Mouse (Mus musculus): ENCODE measurements around the gene Sel1l3. TPM values are rescaled to one million over a fixed set of nuclear protein-coding genes. Genes with fewer than 3 reads are reported as not detected.

Gene Sel1l3
- polyA plus RNA-seq, 1 experiment from 2014 or later = 1.0 TPM

DNA sequence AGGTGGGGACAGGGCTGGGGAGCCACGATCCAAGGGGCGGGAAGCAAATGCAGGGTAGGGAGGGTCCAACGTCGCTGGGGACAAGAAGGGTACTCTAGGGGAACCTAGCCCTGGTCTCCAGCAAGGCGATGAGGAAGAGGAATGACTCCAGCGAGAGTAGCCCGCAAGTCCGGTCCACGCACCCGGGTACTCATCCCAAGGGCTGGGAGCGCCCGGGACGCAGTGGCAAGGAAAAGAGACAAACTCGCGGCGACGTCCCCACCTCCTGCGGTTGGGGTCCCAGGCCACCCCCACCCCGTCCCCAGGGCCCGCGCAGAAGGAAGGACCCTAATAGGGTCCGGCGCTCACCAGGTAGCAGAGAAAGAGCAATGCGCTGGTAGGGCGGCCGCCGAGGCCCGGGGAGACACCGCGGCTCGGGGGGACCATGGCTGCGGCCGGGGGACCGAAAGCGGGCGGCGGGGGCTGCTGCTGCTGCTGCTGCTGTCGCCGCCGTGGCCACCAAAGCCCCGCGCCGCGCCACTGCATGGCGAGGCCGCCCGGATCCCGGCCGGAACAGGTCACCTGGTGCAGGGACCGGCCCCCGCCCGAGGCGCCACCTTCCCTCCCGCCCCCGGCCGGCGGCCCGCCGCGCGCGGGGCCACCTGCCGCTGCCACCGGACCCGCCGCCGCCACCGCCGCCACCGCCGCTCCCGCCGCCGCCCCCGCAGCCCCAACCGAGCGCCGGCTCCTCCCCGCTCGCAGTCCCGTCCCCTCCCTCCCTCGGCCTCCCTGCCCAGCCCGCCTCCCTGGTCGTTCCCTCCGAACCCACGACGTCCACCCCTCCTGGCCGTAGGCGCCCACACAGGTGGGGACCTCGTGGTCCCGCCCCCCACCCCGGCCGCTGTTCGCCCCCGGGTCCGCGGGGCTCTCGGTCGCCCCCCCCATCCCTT lies 681 bp downstream of the Sel1l3 start:
- no peaks in the 10 kb centered on the region for H3K36me3 ChIP-seq
- peak overlapping the region; percentile 72 for H3K4me3 ChIP-seq
- WGBS = under 1% methylated on average over 56 of the region's 99 CpGs
- peak overlapping the region; percentile 84 for H3K9ac ChIP-seq
- H3K4me1 ChIP-seq = peaks cover 26% of the 10 kb centered on the region
- H3K27me3 ChIP-seq (replicated peaks) = peaks cover 67% of the 10 kb centered on the region
- H3K27ac ChIP-seq (replicated peaks) = no peak overlapping the region
- no peak for ATAC-seq (ENCODE audit: extremely low read depth, insufficient number of reproducible peaks, low FRiP score, low TSS enrichment)
- no peaks in the 10 kb centered on the region for H3K9me3 ChIP-seq
- H3K4me2 ChIP-seq = peak overlapping the region; percentile 99

DNA sequence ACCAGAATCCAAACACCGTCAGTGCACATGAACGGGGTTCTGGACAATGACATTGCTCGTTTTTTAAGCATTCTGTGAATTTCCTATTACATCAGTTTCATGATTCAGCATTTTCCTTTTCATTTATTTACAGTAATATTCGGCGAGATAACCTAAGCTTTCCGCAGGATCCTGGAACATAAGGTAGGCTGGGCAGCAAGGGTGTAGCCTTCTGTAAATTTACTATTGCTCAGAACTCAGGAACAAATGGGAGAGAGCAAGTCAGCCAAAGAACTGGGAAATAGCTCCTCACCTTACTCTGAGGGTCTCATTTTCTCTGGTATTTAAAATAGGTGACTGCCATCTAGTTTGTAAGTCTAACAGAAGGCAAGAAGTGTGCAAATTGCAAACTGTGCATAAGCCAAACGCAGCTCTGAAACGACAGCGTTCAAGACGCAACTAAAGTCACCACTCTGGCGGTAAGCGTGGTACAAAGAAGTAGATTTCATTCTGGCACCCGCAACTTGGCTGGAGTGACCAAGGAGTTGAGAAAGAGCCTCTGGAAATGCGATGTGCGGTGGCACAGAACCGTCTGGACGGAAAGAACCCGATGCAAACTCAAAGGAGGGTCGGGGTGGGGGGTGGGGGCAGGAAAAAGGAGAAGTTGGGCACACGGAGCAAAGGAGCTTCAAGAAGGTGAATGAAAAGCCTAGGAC lies 1.5 kb downstream of the Sel1l3 start:
- Histone ChIP-seq H3K9ac (peak overlapping the region; percentile 84), H3K36me3 (no peaks in the 10 kb centered on the region), H3K4me1 (peaks cover 22% of the 10 kb centered on the region), H3K4me2 (peak overlapping the region; percentile 99), H3K4me3 (peak overlapping the region; percentile 72), H3K9me3 (no peaks in the 10 kb centered on the region), H3K27ac (replicated peaks) (no peak overlapping the region), H3K27me3 (replicated peaks) (peaks cover 67% of the 10 kb centered on the region)
- no peak for ATAC-seq (ENCODE audit: extremely low read depth, insufficient number of reproducible peaks, low FRiP score, low TSS enrichment)
- 21% methylated on average over 20 of the region's 20 CpGs for WGBS

DNA sequence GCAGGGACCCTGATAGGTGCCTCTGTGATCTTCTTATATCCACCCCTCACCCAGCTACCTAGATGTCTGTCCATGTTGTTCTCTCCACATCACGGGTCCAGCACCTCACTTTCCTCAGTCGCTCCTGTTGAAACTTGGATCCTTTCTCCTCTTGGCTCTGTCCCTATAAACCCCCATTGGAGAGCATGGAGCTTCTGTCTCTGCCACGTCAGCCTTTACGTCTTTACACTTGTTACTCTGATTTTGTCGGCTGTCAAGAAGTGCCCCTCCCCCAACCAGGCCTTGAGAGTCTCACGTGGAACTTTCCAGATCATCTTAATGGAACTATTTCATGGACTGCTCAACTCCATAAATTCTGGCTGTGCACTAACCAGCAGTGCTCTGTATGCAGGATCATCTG lies 2.5 kb downstream of the Sel1l3 start:
- no peak for ATAC-seq (ENCODE audit: extremely low read depth, insufficient number of reproducible peaks, low FRiP score, low TSS enrichment)
- Histone ChIP-seq H3K9me3 (no peaks in the 10 kb centered on the region), H3K36me3 (no peaks in the 10 kb centered on the region), H3K4me1 (peaks cover 22% of the 10 kb centered on the region), H3K9ac (no peak overlapping the region), H3K4me2 (no peak overlapping the region), H3K27me3 (replicated peaks) (peaks cover 61% of the 10 kb centered on the region), H3K27ac (replicated peaks) (no peak overlapping the region), H3K4me3 (no peak overlapping the region)
- 53% methylated on average over 6 of the region's 6 CpGs for WGBS

DNA sequence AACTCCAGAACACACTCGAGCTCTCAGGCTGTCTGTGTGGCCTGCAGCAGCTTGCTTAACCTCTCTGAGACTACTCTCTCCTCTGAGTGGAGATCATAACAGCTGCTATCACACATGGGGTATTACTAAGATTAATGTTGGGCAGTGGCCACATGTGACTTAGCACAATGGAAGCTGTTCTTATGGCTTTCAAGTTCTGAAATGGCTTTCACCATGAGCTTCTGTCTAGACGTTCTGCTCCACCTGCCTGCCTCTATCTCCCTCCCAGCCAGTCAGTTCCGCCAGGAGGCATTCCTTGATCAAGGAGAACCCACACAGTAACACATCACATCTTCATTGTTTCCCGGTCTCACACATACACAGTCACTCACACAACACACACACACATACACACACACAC lies 3.2 kb downstream of the Sel1l3 start:
- H3K9me3 ChIP-seq = no peaks in the 10 kb centered on the region
- H3K27ac ChIP-seq (replicated peaks) = no peak overlapping the region
- H3K36me3 ChIP-seq = no peaks in the 10 kb centered on the region
- no peak overlapping the region for H3K4me2 ChIP-seq
- H3K27me3 ChIP-seq (replicated peaks) = peaks cover 54% of the 10 kb centered on the region
- peaks cover 22% of the 10 kb centered on the region for H3K4me1 ChIP-seq
- WGBS = 64% methylated on average over 4 of the region's 4 CpGs
- no peak overlapping the region for H3K4me3 ChIP-seq
- H3K9ac ChIP-seq = no peak overlapping the region
- no peak for ATAC-seq (ENCODE audit: extremely low read depth, insufficient number of reproducible peaks, low FRiP score, low TSS enrichment)

DNA sequence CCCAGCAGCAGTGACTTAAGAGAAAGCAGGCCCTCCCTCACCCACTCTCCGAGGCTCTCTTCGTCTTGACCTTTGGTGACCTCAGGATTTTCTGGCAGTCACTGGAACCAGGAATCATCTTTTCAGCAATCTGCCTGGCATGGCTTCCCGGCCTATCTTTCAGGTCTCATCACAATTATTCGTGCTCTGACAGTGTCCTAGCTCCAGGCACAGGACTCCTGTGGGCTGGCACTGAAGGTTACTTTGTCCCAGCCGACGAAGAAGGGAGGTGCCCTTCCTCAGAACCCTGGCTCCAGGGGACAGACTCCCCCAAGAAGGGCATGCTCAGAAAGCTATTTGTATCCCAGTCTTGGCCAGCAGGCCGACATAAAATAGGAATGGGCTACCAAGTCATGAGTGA lies 4.0 kb downstream of the Sel1l3 start:
- Histone ChIP-seq H3K9ac (no peak overlapping the region), H3K27me3 (replicated peaks) (peaks cover 48% of the 10 kb centered on the region), H3K4me2 (no peak overlapping the region), H3K9me3 (no peaks in the 10 kb centered on the region), H3K27ac (replicated peaks) (no peak overlapping the region), H3K36me3 (no peaks in the 10 kb centered on the region), H3K4me1 (peaks cover 21% of the 10 kb centered on the region), H3K4me3 (no peak overlapping the region)
- 48% methylated on average over 7 of the region's 7 CpGs for WGBS
- ATAC-seq (ENCODE audit: extremely low read depth, insufficient number of reproducible peaks, low FRiP score, low TSS enrichment) = no peak

DNA sequence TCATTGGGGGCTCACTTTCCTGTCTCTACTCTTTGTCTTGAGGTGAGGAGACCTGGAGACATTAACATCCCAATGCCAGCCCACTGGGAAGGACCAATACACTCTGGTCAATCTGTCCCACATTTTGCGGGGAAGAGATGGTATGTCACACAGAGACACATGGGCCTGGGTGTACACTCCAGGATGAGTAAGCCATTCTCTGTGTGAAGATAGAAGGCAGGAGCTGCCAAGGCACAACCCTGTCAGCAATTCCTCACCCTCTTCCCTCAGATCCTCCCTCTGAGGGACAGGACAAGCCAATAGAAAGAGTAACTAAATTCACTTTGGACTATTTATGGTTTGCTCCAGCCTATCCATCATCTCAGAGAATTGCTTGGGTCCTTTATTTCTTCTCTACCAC lies 5.0 kb downstream of the Sel1l3 start:
- H3K4me1 ChIP-seq = peaks cover 11% of the 10 kb centered on the region
- H3K27me3 ChIP-seq (replicated peaks) = peaks cover 38% of the 10 kb centered on the region
- H3K9ac ChIP-seq = no peak overlapping the region
- H3K36me3 ChIP-seq = no peaks in the 10 kb centered on the region
- H3K9me3 ChIP-seq = no peaks in the 10 kb centered on the region
- WGBS = 89% methylated on average over 1 of the region's 1 CpGs
- H3K4me3 ChIP-seq = no peak overlapping the region
- H3K27ac ChIP-seq (replicated peaks) = no peak overlapping the region
- ATAC-seq (ENCODE audit: extremely low read depth, insufficient number of reproducible peaks, low FRiP score, low TSS enrichment) = no peak
- no peak overlapping the region for H3K4me2 ChIP-seq

DNA sequence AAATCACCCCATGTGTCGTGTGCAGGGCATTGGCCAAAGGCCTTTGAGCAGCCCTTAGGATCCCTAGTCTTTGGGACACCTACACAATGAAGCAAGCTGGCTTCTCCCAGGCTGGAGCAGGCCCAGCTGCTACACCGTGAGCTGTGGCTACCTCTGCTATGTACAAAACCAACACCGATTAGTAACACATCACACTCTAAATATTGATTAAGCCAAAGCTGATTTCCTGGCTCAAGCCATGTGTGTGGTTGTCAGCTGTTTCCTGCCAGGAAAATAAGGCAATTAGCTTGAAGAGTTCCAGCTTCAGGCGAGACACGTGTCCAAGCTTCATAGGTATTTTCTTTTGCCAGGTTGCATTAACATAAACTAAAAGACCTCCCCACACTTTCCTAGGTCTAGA lies 7.2 kb downstream of the Sel1l3 start:
- Histone ChIP-seq H3K27ac (replicated peaks) (no peak overlapping the region), H3K4me3 (no peak overlapping the region), H3K36me3 (no peaks in the 10 kb centered on the region), H3K27me3 (replicated peaks) (peaks cover 22% of the 10 kb centered on the region), H3K9me3 (no peaks in the 10 kb centered on the region), H3K4me1 (no peaks in the 10 kb centered on the region), H3K9ac (no peak overlapping the region), H3K4me2 (no peak overlapping the region)
- ATAC-seq (ENCODE audit: extremely low read depth, insufficient number of reproducible peaks, low FRiP score, low TSS enrichment) = no peak
- WGBS = 74% methylated on average over 5 of the region's 5 CpGs

DNA sequence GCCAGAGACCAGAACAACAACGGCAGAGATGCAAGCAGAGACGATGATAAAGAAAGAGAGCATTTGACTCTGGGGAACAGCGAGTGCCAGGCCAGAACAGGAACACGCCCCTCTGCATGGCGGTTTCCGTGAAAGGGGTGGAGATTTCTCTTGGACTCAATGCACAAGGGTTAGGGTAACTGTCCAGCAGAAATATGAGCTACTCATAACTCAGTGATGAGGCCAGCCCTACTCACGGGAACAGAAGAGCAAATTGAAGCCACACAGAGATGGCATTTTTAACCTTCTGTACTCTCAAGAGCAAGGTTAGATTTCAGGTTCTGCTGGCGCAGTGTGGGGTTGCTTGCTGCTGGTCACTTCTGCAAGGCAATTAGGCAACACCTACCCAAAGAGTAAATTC lies 11.0 kb downstream of the Sel1l3 start:
- Histone ChIP-seq H3K27me3 (replicated peaks) (no peaks in the 10 kb centered on the region), H3K9ac (no peak overlapping the region), H3K4me2 (no peak overlapping the region), H3K4me3 (no peak overlapping the region), H3K36me3 (no peaks in the 10 kb centered on the region), H3K9me3 (no peaks in the 10 kb centered on the region), H3K4me1 (no peaks in the 10 kb centered on the region), H3K27ac (replicated peaks) (no peak overlapping the region)
- no peak for ATAC-seq (ENCODE audit: extremely low read depth, insufficient number of reproducible peaks, low FRiP score, low TSS enrichment)
- WGBS = 65% methylated on average over 8 of the region's 8 CpGs

DNA sequence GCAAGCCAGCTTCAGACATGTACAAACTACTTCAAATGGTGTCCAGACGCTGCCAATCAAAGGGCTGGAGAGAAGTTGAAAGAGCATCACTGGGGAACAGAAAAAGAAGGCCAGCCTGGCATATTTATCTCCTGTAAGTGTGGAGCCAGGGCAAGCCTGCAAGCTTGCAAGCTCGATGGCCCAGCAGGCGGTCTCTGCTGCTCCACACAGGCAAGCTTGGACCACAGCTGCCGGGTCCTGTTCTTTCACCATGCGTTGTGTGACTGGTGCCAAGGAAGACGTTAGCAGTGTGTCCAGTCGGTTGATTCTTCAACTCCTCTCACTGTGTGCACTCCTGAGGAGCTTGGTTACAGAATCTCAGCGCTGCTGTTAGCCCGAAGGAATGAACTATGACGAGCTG lies 12.9 kb downstream of the Sel1l3 start:
- WGBS = 83% methylated on average over 10 of the region's 10 CpGs
- no peak for ATAC-seq (ENCODE audit: extremely low read depth, insufficient number of reproducible peaks, low FRiP score, low TSS enrichment)
- Histone ChIP-seq H3K9ac (no peak overlapping the region), H3K4me1 (no peaks in the 10 kb centered on the region), H3K4me3 (no peak overlapping the region), H3K4me2 (no peak overlapping the region), H3K9me3 (no peaks in the 10 kb centered on the region), H3K27me3 (replicated peaks) (no peaks in the 10 kb centered on the region), H3K27ac (replicated peaks) (no peak overlapping the region), H3K36me3 (no peaks in the 10 kb centered on the region)

DNA sequence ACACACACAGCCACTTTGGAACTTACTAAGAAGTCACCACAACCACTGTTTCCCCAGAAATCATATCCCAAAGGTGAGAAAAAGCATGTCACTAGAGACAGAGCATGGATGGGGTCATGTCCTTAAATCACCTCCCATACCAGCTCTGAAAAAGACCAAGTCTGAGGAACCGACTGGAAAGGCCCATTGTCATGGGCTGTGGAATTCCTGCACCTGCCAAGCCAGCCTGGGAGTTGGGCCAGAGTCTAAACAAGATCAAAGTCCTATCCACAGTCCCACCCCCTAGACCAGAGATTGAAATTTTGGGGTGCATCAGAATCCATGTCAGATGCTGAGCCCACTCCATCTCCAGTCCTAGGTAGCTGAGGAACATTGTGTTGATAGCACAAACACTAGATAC lies 15.3 kb downstream of the Sel1l3 start:
- WGBS = 61% methylated on average over 1 of the region's 1 CpGs
- Histone ChIP-seq H3K4me2 (no peak overlapping the region), H3K4me3 (no peak overlapping the region), H3K27ac (replicated peaks) (no peak overlapping the region), H3K36me3 (no peaks in the 10 kb centered on the region), H3K9me3 (no peaks in the 10 kb centered on the region), H3K9ac (no peak overlapping the region), H3K4me1 (peaks cover 5% of the 10 kb centered on the region), H3K27me3 (replicated peaks) (no peaks in the 10 kb centered on the region)
- ATAC-seq (ENCODE audit: extremely low read depth, insufficient number of reproducible peaks, low FRiP score, low TSS enrichment) = no peak

DNA sequence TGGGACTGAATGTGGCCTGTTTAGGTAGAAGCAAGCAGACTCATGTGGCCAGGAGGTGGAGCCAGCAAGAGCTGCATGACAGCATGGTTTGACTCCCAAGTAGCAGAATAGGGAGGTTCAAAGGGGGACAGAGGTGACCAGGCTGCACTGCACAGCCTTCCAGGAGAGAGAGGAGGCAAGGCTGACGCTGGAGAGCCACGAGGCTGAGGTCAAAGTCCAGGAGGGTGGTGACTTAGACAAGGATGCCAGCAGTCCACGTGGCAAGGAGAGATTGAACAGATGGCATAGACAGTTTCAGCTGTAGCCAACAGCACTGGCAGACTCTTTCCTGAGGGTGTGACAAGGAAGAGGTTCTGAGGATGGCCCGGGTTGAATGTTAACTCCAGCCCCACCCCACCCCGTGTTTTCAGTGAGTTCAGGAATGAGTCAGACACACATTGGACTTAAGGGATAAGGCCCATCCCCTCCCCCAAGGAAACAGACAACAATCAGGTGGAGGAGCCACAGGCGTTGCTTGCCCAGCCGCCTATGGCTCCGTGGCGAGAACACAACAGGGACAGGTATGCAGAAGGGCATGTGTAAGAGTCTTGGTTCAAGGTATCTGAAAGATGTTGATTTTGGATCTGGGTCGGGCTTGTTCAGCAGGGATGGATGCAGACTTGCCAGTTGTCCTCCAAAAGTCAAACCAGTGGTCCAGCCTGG lies 17.2 kb downstream of the Sel1l3 start:
- no peak overlapping the region for H3K27ac ChIP-seq (replicated peaks)
- WGBS = 58% methylated on average over 10 of the region's 10 CpGs
- H3K4me2 ChIP-seq = no peak overlapping the region
- H3K27me3 ChIP-seq (replicated peaks) = no peaks in the 10 kb centered on the region
- H3K9ac ChIP-seq = no peak overlapping the region
- H3K4me1 ChIP-seq = peaks cover 5% of the 10 kb centered on the region
- H3K36me3 ChIP-seq = no peaks in the 10 kb centered on the region
- no peaks in the 10 kb centered on the region for H3K9me3 ChIP-seq
- no peak overlapping the region for H3K4me3 ChIP-seq
- no peak for ATAC-seq (ENCODE audit: extremely low read depth, insufficient number of reproducible peaks, low FRiP score, low TSS enrichment)
